Mouse (Mus musculus) 416B (cell line): ENCODE measurements around the gene 0610012G03Rik.
"Not testable (repeated sequence)": the region's sequence is repeated elsewhere in the genome, so short reads cannot be mapped to it uniquely, and the experiment has no call there.

ENCODE experiments used
- DNase-seq: peaks from one replicate; pipeline ENCODE4 v3.0.0; 2011; ENCODE audit warnings: low read depth

0610012G03Rik gene

GRCm38 (mm10) chr16:31948345-31948774, at the start of gene 0610012G03Rik, which contains the start of gene Ncbp2:
TSS of gene 0610012G03Rik (minus strand) at chr16:31948494.
TSS of gene Ncbp2 (plus strand) at chr16:31948513.
- peak; percentile 93 for DNase-seq

GRCm38 (mm10) chr16:31996371-31996770, 48.1 kb upstream of the 0610012G03Rik start:
- DNase-seq: no peak

DNA sequence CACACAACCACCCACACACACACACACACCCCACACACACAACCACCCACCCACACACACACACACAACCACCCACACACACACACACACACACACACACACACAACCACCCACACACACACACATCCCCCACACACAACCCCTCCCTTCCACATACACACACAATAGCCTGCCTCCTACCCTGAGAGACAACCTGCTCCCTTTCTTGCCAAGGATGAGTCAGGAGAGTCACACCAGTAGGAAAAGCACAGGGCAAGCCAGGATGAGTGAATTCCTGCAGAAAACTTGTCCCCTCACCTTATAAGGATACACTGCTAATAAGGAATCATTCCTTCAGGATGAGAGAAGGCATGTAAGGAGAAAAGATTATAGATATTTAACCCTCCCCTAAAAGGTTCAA, 45.7 kb upstream of the 0610012G03Rik start:
- no peak for DNase-seq

DNA sequence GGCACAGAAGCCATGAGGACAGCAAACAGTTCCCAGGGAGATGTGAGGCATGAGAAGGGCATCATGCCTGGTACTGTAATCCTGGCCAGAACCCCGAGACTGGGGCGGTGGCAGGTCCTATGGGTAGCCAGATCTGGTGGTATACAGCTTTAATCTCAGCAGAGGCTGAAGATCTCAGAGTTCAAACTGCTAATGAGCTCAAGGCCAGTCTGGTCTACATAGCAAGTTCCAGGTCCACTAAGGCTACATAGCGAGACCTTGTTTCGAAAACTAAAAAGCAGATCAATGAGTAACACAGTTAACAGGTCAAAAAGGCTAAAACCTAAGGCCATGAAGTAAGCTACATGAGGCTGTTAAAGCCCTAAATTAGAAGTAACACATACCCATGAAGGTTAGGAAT, 44.9 kb upstream of the 0610012G03Rik start:
- no peak for DNase-seq

- DNase-seq: peak; percentile 49
Measured at GRCm38 (mm10) chr16:31992039-31992438, 43.7 kb upstream of the 0610012G03Rik start.

- peak; percentile 28 for DNase-seq
Measured at GRCm38 (mm10) chr16:31980946-31981345, 32.7 kb upstream of the 0610012G03Rik start.

- DNase-seq: no peak
Measured at GRCm38 (mm10) chr16:31979501-31979900, 31.2 kb upstream of the 0610012G03Rik start.

GRCm38 (mm10) chr16:31975258-31975657, 27.0 kb upstream of the 0610012G03Rik start:
- DNase-seq: peak; percentile 42

DNA sequence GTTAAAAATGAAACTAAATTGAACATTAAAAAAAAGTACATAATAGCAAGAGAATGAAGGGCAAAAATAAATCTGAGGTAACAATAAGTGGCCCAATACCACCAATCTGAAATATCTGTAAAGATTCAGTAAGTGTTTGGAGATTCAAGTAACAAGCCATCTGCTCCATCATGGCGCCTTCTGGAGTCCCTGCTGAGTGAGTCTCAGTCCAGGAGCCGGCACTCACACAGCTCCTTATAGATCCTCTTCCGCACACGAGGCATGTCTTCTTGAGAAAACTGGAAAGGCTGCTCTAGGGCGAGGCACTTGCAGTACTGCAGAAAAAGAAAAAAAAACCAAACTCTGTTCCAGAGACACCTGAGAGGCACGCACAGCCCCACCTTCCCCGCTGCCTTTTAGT, 14.9 kb upstream of the 0610012G03Rik start:
- no peak for DNase-seq

GRCm38 (mm10) chr16:31947901-31948316, 385 bp downstream of the 0610012G03Rik start:
- DNase-seq: peak; percentile 51

- peak; percentile 70 for DNase-seq
Measured at GRCm38 (mm10) chr16:31947333-31947732, 961 bp downstream of the 0610012G03Rik start.

DNA sequence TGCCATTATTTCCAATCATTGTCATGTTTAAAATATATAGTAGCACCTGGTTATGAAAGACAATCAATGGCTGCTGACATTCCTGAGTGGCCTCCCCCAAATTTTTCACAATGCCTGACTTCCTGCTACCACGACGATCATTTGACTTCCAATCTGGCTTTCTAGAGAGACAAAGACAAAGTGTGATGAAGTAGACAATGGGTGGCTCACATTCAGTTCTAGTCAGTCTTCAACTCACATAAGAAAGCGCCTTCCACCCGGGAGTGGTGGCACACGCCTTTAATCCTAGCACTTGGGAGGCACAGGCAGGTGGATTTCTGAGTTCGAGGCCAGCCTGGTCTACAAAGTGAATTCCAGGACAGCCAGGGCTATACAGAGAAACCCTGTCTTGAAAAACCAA, 2.3 kb downstream of the 0610012G03Rik start:
- DNase-seq: not testable (repeated sequence)

DNA sequence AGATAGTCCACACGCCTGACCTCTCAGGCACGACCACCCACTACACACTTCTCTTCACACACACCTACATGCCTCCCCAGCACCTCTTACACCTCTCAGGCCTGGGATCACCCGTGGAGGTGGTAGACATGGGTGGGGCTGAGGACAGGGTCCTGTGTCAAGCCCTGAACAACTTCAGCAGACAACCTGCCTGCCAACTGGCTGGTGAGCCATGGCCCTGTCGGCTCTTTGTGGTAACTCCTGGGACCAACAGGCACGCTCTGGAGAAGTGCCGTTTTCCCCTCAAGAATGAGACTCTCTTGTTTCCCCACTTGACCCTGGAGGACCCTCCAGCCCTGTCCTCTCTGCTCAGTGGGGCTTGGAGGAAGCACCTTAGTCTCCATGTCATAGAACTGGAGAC, 2.9 kb downstream of the 0610012G03Rik start:
- DNase-seq: no peak

DNA sequence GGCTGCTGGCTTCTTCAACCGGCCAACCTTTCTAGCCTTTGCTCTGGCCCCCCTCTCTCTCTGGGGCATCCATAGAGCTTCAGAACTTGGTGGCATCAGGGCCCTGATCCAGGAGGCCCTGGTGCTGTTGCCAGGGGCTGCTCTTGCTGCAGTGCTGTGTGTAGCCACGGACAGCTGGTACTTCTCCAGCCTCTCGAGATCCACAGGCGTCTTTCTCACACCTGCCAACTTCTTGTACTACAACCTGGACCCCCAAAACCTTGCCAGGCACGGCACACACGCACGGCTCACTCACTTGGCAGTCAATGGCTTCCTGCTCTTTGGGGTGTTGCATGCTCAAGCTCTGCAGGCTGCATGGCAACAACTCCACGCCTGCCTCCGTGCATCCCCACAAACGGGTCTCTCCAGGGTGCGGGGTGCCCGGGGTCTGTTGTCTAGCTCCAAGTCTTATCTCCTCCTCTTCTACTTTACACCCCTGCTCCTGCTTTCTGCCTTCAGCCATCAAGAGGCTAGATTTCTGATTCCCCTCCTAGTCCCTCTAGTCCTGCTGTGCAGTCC, 3.5 kb downstream of the 0610012G03Rik start:
- DNase-seq: no peak

GRCm38 (mm10) chr16:31943980-31944379, 4.3 kb downstream of the 0610012G03Rik start:
- peak; percentile 66 for DNase-seq

- DNase-seq: no peak
Measured at GRCm38 (mm10) chr16:31940586-31940985, 7.7 kb downstream of the 0610012G03Rik start.

DNA sequence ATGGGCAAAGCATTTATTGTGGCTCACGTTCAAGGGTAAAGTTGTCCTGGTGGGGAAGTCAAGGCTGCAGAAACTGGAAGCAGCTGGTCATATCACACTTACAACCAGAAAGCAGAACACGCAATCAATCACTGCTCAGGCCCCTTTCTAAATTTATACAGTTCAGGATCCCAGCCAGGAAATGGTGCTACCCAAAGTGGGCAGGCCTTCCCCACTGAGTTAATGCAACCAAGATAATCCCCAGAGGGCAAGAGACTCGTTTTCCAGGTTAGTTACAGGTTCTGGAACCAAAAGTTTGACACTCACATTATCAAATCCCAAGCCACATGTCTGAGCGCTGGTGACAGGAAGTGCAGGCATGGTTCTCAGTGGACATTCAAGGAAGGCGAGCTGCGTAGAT, 9.4 kb downstream of the 0610012G03Rik start:
- peak; percentile 26 for DNase-seq

DNA sequence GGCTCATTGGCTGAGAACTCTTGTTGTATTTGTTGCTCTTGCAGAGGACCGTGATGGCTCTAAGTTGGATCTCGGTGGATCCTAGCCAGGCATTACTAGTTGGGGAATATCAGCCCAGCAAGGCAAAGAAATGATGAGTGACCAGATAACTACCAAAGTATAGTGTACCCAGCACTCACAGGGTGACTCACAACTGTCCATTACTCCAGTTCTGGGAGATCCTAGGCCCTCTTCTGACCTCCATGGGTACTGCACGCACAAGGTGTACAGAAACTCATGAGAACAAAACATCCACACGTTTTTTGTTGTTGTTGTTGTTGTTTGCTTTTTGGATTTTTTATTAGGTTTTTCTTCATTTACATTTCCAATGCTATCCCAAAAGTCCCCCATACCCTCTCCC, 11.7 kb downstream of the 0610012G03Rik start:
- DNase-seq: no peak

DNA sequence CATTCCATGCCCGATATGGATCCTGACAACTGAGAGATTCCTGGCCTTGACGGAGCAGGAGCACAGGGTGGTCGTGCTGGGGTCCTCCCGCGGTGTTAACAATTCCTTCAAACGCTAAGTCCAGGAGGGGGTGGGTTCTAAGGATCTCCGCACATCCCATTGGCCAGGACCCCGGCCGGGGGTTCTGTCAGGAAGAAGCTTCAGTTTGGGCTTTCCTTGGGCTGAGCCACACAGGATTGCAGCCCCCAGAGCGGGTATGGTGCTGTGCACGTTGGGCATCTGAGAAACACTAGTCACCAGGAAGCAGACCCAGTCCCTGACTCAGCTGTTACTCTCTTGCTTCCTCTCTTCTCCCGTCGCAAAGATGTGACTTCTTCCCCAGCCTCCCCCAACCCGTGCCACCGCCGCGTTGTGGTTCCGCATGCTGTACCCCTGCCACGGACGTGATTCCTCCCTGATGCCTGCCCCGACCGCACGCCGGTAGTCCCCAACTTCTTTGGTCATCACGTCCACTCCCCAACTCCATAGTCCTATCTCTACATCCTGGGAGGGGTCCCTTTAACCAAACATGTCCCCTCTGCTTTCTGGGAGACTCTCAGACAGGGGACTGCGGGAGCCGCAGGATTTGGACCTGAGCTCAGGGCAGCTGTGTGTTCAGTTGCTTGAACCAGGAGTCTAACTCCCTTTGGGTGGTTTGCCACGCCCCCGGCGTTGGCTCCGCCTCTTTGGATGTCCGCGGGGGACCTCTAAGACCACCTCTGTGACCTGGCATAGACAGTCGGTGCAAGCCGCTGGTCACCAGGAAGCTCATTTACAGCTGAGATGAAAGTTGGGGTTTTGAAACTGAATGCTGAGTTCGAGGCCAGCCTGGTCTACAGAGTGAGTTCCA, 13.0 kb downstream of the 0610012G03Rik start:
- no peak for DNase-seq

DNA sequence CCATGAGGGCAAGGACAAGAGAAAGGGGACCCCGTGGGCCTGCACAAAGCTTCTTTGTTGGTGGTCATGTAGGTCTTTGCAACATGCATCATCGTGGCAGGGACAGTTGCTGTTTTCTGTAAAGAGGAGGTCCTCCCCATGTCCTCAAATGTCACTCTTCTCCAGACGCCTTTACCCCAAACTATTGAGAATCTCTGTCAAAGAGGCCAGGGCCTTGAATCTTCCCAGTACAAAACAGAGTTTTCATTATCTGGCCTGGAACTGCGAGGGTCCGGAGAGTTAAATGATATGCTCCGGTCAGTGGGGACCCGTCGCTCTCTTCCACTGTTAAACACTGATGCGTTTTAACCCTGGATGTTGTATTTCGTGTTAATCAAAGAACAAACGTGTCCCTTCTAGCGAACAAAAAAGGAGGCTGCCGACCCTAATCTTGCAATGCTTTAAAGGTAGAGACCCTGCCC, 13.7 kb downstream of the 0610012G03Rik start:
- DNase-seq: no peak

DNA sequence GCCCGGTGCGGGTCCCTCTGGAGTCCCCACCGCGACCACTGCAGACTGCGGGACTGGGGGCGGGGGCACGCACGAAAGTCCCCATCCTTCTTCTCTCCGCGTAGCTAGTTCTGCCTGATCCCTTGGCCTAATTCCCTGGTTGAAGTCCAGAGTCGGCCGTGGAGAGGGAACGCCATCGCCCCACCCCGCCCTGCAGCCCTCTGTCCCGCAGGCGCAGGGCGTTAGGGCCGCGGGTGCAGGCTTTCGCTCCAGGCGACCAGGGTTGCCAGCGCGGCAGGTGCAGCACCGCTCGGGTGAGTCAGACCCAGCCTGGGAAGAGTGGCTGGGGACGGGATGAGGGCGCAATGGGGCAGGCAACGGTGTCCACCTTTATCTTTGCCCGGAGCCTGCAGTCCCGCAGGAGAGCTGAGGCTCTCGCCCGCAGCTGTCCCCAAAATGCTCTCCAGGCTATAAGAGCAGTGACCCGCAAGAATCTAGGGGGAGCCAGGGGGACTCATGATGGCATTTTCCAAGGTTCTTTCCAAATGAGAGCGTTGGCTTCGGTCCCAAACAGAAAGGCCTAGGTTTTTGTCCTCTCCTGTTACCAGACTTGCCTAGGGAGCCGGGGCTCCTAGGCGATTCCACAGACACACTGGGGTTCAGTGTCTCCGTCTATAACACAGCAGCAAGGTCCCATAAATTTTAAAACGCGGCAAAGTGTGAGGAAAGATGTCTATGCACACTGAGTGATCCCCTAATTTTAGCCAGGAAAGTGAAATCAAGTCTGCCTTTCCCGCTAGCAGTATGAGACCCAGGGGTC, 14.3 kb downstream of the 0610012G03Rik start, which contains the start of gene Pigz:
TSS of gene Pigz (plus strand) at position 101 of the 799 bp plus-strand sequence.
- no peak for DNase-seq
